Mouse (Mus musculus): Measurements from ENCODE around the gene Dnajc5.

- TF ChIP-seq POLR2A (IDR thresholded peaks at IDR 0.05; ENCODE audit: borderline replicate concordance, insufficient read depth, low read length), result no peak
- no peak for TF ChIP-seq CTCF (IDR thresholded peaks at IDR 0.05; ENCODE audit: borderline replicate concordance, insufficient read depth, low read depth, low read length)
Measured at GRCm38 (mm10) chr2:181567338-181567737, 47.1 kb downstream of the Dnajc5 start.

Measured in cerebellum, adult 2 months (tissue).